Mouse (Mus musculus): ENCODE data around the gene Bmp10. TPM values are rescaled to one million over a fixed set of nuclear protein-coding genes. Genes with fewer than 3 reads are reported as not detected.
"Not testable (repeated sequence)": the region's sequence is repeated elsewhere in the genome, so short reads cannot be mapped to it uniquely, and the experiment has no call there.

Bmp10 gene
- polyA plus RNA-seq, 1 experiment, result not detected

- TF ChIP-seq POLR2A (IDR thresholded peaks at IDR 0.05; ENCODE audit: borderline replicate concordance, extremely low read depth, insufficient read depth, insufficient read length, poor library complexity, severe bottlenecking) (no peak), CTCF (IDR thresholded peaks at IDR 0.05; ENCODE audit: borderline replicate concordance, extremely low read depth, insufficient read depth, insufficient read length) (no peak)
- DNase-seq (ENCODE audit: low read depth), result no peak
These were observed 20.7 kb downstream of the Bmp10 start for GRCm38 (mm10) chr6:87449534-87449933.

DNA sequence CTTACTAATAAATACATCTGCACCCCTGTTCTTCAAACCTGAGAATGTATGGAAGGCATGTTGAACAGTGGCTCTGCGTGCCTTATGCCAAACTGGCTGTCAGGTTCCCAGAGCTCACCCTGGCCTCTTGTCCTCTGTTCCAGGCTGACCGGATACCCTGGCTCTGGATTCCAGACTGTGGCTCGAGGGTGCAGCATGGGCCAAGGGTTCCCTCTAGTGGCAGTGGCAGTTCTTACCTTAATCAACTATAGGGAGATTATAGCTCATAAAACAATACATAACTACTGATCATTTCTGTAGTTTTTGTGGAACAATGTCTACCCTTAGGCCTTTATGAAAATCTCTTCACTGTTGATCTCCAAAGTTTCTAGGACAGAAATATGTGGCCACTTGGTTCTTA lies 22.2 kb downstream of the Bmp10 start:
- no peak for DNase-seq (ENCODE audit: low read depth)
- TF ChIP-seq CTCF (IDR thresholded peaks at IDR 0.05; ENCODE audit: borderline replicate concordance, extremely low read depth, insufficient read depth, insufficient read length) (peak; percentile 41; the same call in 1 of the 2 replicates), POLR2A (IDR thresholded peaks at IDR 0.05; ENCODE audit: borderline replicate concordance, extremely low read depth, insufficient read depth, insufficient read length, poor library complexity, severe bottlenecking) (no peak)

- DNase-seq (ENCODE audit: low read depth), result no peak
- TF ChIP-seq CTCF (IDR thresholded peaks at IDR 0.05; ENCODE audit: borderline replicate concordance, extremely low read depth, insufficient read depth, insufficient read length) (no peak), POLR2A (IDR thresholded peaks at IDR 0.05; ENCODE audit: borderline replicate concordance, extremely low read depth, insufficient read depth, insufficient read length, poor library complexity, severe bottlenecking) (no peak)
These were observed 23.0 kb downstream of the Bmp10 start for GRCm38 (mm10) chr6:87451771-87452170.

DNA sequence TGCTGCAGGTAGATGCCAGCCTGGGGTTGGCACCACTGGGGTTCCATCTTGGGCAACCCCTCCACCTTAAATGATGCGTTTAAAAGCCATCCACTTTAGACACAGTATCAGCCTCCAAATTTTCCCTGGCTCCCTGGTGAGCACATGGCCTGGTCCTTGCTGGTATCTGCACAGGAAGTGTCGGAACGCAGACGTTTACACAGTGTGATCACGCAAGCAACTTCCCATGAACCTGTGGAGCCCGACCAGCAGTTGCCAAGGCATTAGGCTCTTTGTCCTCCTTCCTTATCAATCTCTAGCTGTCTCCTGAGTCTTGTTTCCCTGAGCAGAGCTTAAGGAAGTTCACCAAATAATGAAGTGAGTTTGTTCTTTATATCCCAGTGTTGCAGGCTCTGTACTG lies 26.7 kb downstream of the Bmp10 start:
- DNase-seq (ENCODE audit: low read depth), result no peak
- TF ChIP-seq CTCF (IDR thresholded peaks at IDR 0.05; ENCODE audit: borderline replicate concordance, extremely low read depth, insufficient read depth, insufficient read length) (no peak), POLR2A (IDR thresholded peaks at IDR 0.05; ENCODE audit: borderline replicate concordance, extremely low read depth, insufficient read depth, insufficient read length, poor library complexity, severe bottlenecking) (no peak)

GRCm38 (mm10) chr6:87466221-87466620 lies 37.4 kb downstream of the Bmp10 start:
- DNase-seq (ENCODE audit: low read depth), result peak; percentile 78
- TF ChIP-seq POLR2A (IDR thresholded peaks at IDR 0.05; ENCODE audit: borderline replicate concordance, extremely low read depth, insufficient read depth, insufficient read length, poor library complexity, severe bottlenecking) (no peak), CTCF (IDR thresholded peaks at IDR 0.05; ENCODE audit: borderline replicate concordance, extremely low read depth, insufficient read depth, insufficient read length) (peak; percentile 96)

DNA sequence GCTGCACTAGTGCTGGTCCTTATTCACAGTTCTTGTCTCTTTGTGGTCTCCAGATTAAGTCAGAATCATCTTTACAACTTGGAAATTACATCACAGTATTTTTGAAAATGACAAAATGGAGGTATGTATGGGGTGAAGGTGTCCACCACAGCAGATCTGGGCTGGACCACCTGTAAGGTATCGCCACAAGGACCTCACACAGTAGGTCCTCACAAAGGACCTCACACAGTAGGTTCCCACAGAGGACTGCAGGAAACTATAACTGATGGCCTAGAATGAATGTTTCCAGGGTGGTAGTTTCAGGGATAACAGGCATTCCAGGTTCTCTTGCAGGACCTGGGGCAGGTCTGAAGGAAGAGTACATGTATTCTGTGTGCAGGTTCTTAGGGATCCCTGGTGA lies 38.6 kb downstream of the Bmp10 start:
- DNase-seq (ENCODE audit: low read depth), result no peak
- TF ChIP-seq POLR2A (IDR thresholded peaks at IDR 0.05; ENCODE audit: borderline replicate concordance, extremely low read depth, insufficient read depth, insufficient read length, poor library complexity, severe bottlenecking), result no peak
- no peak for TF ChIP-seq CTCF (IDR thresholded peaks at IDR 0.05; ENCODE audit: borderline replicate concordance, extremely low read depth, insufficient read depth, insufficient read length)

- no peak for TF ChIP-seq CTCF (IDR thresholded peaks at IDR 0.05; ENCODE audit: borderline replicate concordance, extremely low read depth, insufficient read depth, insufficient read length)
- no peak for TF ChIP-seq POLR2A (IDR thresholded peaks at IDR 0.05; ENCODE audit: borderline replicate concordance, extremely low read depth, insufficient read depth, insufficient read length, poor library complexity, severe bottlenecking)
These were observed 39.6 kb downstream of the Bmp10 start for GRCm38 (mm10) chr6:87468372-87468771.

DNA sequence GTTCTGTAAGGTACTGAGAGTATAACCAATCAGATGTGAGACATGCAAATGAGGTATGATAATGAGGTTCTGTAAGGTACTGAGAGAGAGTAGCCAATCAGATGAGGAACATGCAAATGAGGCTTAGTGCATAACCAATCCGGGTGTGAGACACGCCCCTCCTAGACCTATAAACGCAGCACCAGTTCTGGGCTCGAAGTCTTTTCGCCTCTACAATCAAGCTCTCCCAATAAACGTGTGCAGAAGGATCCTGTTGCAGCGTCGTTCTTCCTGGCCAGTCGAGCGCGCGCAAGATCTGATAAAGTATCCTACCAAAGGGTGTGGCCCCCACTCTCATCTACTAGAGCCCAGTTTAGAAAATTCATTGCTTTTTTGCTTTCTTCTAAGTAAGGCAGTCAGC lies 41.3 kb downstream of the Bmp10 start:
- DNase-seq (ENCODE audit: low read depth), result not testable (repeated sequence)

More at GRCm38 (mm10) chr6:87468372-87468771, 39.6 kb downstream of the Bmp10 start:
- no peak for DNase-seq (ENCODE audit: low read depth)

GRCm38 (mm10) chr6:87475223-87475622 lies 46.4 kb downstream of the Bmp10 start:
- DNase-seq (ENCODE audit: low read depth), result no peak
- no peak for TF ChIP-seq POLR2A (IDR thresholded peaks at IDR 0.05; ENCODE audit: borderline replicate concordance, extremely low read depth, insufficient read depth, insufficient read length, poor library complexity, severe bottlenecking)
- no peak for TF ChIP-seq CTCF (IDR thresholded peaks at IDR 0.05; ENCODE audit: borderline replicate concordance, extremely low read depth, insufficient read depth, insufficient read length)

GRCm38 (mm10) chr6:87478847-87479246 lies 50.1 kb downstream of the Bmp10 start:
- DNase-seq (ENCODE audit: low read depth), result peak; percentile 48
- TF ChIP-seq POLR2A (IDR thresholded peaks at IDR 0.05; ENCODE audit: borderline replicate concordance, extremely low read depth, insufficient read depth, insufficient read length, poor library complexity, severe bottlenecking) (no peak), CTCF (IDR thresholded peaks at IDR 0.05; ENCODE audit: borderline replicate concordance, extremely low read depth, insufficient read depth, insufficient read length) (no peak)

DNA sequence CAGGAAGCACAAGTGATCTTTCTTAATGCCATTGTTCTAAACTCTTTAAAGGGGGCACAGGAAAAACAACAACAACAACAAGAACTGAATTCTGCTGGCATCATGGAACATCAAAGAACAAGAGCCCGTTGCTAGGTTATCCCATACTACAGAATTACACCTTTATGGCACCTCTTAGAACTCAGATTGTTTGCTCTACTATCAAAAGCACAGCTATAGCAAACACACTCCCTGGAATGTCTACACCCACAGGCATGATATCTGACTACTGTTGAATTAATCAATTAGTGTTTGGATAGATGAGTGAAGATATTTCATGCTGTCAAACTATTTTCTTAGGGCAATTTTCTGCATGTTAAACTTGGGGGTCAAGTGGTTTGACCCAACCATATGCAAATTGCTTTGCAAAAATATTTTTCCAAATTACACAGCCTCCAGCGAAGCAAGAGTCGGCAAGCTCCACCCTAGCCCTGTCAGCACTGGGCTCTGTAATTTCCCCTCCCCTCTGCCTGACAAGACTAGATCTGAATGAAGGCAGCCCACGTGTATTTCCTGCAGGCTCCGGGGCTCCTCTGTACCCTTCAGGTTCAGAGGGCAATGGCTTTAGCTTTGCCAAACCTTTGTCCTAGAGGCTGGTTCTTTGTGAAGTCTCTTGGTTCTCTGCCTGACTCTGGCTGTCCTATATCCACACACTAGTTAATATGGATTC lies 50.7 kb downstream of the Bmp10 start:
- TF ChIP-seq CTCF (IDR thresholded peaks at IDR 0.05; ENCODE audit: borderline replicate concordance, extremely low read depth, insufficient read depth, insufficient read length), result no peak
- no peak for TF ChIP-seq POLR2A (IDR thresholded peaks at IDR 0.05; ENCODE audit: borderline replicate concordance, extremely low read depth, insufficient read depth, insufficient read length, poor library complexity, severe bottlenecking)
- DNase-seq (ENCODE audit: low read depth), result no peak

DNA sequence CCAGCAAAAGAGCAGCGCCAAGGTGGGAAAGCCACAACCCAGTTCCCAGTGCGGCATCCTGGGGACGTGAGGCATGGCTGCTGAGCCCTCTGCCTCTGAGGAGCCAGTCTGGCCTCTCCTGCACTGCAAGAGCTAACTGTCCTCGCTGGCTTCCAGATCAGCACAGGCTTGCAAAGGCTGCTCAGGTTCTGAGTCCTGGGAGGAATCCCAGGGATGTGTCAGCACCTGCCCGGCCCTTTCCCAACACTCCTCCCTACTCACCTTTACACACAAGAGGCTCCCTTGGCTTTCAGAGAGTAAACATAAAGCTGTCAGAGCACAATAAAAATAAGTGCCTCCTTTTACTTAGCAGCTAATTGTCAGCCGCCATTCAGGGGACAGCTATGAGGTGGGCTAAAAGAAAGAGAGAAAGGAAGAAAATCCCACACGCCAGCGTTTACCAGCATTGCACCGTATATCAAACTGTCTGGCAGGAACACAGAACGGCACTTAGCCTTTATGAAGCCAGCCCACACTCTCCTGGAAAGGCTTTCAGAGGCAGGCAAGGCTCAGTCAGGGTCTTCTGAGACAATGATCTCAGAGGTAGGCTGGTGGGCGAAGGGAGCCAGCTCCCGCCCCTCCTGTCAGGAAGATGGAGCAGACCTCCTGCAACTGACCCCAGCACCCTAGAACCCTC lies 54.6 kb downstream of the Bmp10 start:
- TF ChIP-seq POLR2A (IDR thresholded peaks at IDR 0.05; ENCODE audit: borderline replicate concordance, extremely low read depth, insufficient read depth, insufficient read length, poor library complexity, severe bottlenecking) (no peak), CTCF (IDR thresholded peaks at IDR 0.05; ENCODE audit: borderline replicate concordance, extremely low read depth, insufficient read depth, insufficient read length) (no peak)
- DNase-seq (ENCODE audit: low read depth), result no peak
